Mouse (Mus musculus) neural tube, embryonic 14.5 days (tissue): ENCODE measurements at regions not wholly inside any gene's neighbourhood (a gene's known extent, or its start where the extent isn't known, plus 50 kb on each side); places are given as distances from the start of the nearest gene placed in this dataset.

Source experiments
- ATAC-seq: fragments of 200-750 bp; cut with Nextera tagmentation; 2 replicates; pipeline ENCODE4 v1.8.0; 2017; ENCODE audit warnings: low read depth, mild to moderate bottlenecking, moderate TSS enrichment, moderate library complexity
- H3K27ac ChIP-seq: fragments of 300-500 bp; sonication (generic); 2 replicates; pipeline ENCODE4 v1.5.1; 2014; ENCODE audit warnings: low read depth, mild to moderate bottlenecking, control low read depth, low read length, moderate library complexity, mixed read lengths
- H3K27me3 ChIP-seq: fragments of 300-500 bp; sonication (generic); 2 replicates; pipeline ENCODE4 v1.6.1; 2014; ENCODE audit warnings: low read length; ENCODE audit not compliant: control insufficient read depth, insufficient read depth
- H3K36me3 ChIP-seq: fragments of 300-500 bp; sonication (generic); 2 replicates; pipeline ENCODE4 v1.6.1; 2014; ENCODE audit warnings: low read length, mixed read lengths; ENCODE audit not compliant: control insufficient read depth, insufficient read depth
- H3K4me1 ChIP-seq: fragments of 300-500 bp; sonication (generic); 2 replicates; pipeline ENCODE4 v1.6.1; 2014; ENCODE audit warnings: low read length; ENCODE audit not compliant: control insufficient read depth, insufficient read depth
- H3K4me2 ChIP-seq: fragments of 300-500 bp; sonication (generic); 2 replicates; pipeline ENCODE4 v1.6.1; 2014; ENCODE audit warnings: mild to moderate bottlenecking, low read depth, low read length, control low read depth
- H3K4me3 ChIP-seq: fragments of 300-500 bp; sonication (generic); 2 replicates; pipeline ENCODE4 v1.5.1; 2014; ENCODE audit warnings: low read depth, low read length, control low read depth, mixed read lengths
- H3K9ac ChIP-seq: fragments of 300-500 bp; sonication (generic); replicated peaks from 2 replicates; pipeline ENCODE4 v1.6.1; 2014; ENCODE audit warnings: low read depth, mild to moderate bottlenecking, control low read depth, low read length, mixed read lengths
- H3K9me3 ChIP-seq: fragments of 300-500 bp; sonication (generic); 2 replicates; pipeline ENCODE4 v1.6.1; 2016; ENCODE audit warnings: low read length; ENCODE audit not compliant: control insufficient read depth
- WGBS: fragments of 180-500 bp; shearing (Covaris S2); extraction: QIAGEN DNeasy Blood & Tissue Kit; methylation state at CpG from one replicate; pipeline ENCODE4 v1.1.7; 2014; 5-methylcytosine and 5-hydroxymethylcytosine counted together

GRCm38 (mm10) chr13:102251709-102252108, 441.6 kb upstream of the Cd180 start:
- H3K4me2 ChIP-seq: no peak overlapping the region
- H3K27ac ChIP-seq: no peak overlapping the region
- H3K9ac ChIP-seq: no peak overlapping the region
- H3K9me3 ChIP-seq: no peaks in the 10 kb centered on the region
- no peak overlapping the region for H3K4me3 ChIP-seq
- no peaks in the 10 kb centered on the region for H3K36me3 ChIP-seq
- WGBS: 93% methylated on average over 5 of the region's 5 CpGs
- H3K27me3 ChIP-seq: no peaks in the 10 kb centered on the region
- H3K4me1 ChIP-seq: no peaks in the 10 kb centered on the region
- ATAC-seq: no peak

- no peak for ATAC-seq
- 83% methylated on average over 7 of the region's 7 CpGs for WGBS
Measured at GRCm38 (mm10) chr13:102255401-102256371, 437.7 kb upstream of the Cd180 start.

GRCm38 (mm10) chr13:102258207-102258606, 435.2 kb upstream of the Cd180 start:
- Histone ChIP-seq H3K27ac (no peak overlapping the region), H3K4me3 (no peak overlapping the region), H3K4me1 (no peaks in the 10 kb centered on the region), H3K27me3 (no peaks in the 10 kb centered on the region), H3K9me3 (no peaks in the 10 kb centered on the region), H3K36me3 (no peaks in the 10 kb centered on the region), H3K4me2 (no peak overlapping the region), H3K9ac (no peak overlapping the region)
- no peak for ATAC-seq
- WGBS: 86% methylated on average over 8 of the region's 8 CpGs

More at GRCm38 (mm10) chr13:102255401-102256371, 437.7 kb upstream of the Cd180 start:
- H3K4me1 ChIP-seq: no peaks in the 10 kb centered on the region
- H3K9ac ChIP-seq: no peak overlapping the region
- no peak overlapping the region for H3K27ac ChIP-seq
- H3K9me3 ChIP-seq: no peaks in the 10 kb centered on the region
- H3K27me3 ChIP-seq: no peaks in the 10 kb centered on the region
- H3K36me3 ChIP-seq: no peaks in the 10 kb centered on the region
- H3K4me2 ChIP-seq: no peak overlapping the region
- H3K4me3 ChIP-seq: no peak overlapping the region

DNA sequence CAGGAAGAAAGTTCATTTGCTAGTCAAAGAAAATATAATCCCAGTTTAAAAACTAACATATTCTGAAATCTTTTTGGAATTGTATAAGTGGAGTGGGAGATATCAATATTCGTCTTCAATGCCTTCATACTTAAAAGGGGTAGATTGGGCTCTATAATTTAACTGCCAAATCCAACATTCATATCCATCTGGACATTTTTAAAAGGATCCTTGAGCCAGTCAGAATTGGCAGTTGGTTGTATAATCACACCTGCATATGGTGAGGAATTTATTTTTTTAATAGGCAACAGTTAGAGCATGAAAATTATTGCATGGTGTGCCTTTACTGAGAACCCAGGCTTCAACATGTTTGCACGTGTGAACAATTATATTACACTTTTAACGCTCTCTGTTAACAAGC, 419.5 kb upstream of the Cd180 start:
- Histone ChIP-seq H3K27ac (no peak overlapping the region), H3K9ac (no peak overlapping the region), H3K4me1 (no peaks in the 10 kb centered on the region), H3K4me2 (no peak overlapping the region), H3K9me3 (no peaks in the 10 kb centered on the region), H3K27me3 (no peaks in the 10 kb centered on the region), H3K4me3 (no peak overlapping the region), H3K36me3 (no peaks in the 10 kb centered on the region)
- 82% methylated on average over 3 of the region's 3 CpGs for WGBS
- ATAC-seq: no peak

DNA sequence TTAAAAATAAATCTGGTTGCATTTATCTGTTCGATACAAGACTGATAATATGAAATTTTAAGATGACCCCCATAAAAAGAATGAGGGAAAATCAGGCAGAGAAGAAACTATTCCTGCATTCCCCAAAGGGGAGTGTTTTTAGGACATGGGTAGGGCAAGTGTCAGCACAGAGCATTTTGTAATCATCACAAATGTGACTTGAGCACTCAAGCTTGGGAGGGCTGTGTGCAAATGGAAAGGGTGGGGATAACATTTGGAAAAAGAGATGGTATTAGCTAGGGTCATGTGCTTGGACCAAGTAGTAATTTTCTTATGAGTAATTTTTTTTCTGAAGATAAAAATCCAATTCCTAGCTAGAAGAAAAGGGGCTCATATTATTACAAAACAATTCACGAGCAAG, 418.1 kb upstream of the Cd180 start:
- ATAC-seq: no peak
- Histone ChIP-seq H3K4me1 (no peaks in the 10 kb centered on the region), H3K4me3 (no peak overlapping the region), H3K9me3 (no peaks in the 10 kb centered on the region), H3K27ac (no peak overlapping the region), H3K9ac (no peak overlapping the region), H3K27me3 (no peaks in the 10 kb centered on the region), H3K36me3 (no peaks in the 10 kb centered on the region), H3K4me2 (no peak overlapping the region)
- 92% methylated on average over 2 of the region's 2 CpGs for WGBS

- Histone ChIP-seq H3K9me3 (no peaks in the 10 kb centered on the region), H3K4me2 (no peak overlapping the region), H3K27ac (no peak overlapping the region), H3K4me1 (no peaks in the 10 kb centered on the region), H3K4me3 (no peak overlapping the region), H3K36me3 (no peaks in the 10 kb centered on the region), H3K9ac (no peak overlapping the region), H3K27me3 (no peaks in the 10 kb centered on the region)
- ATAC-seq: no peak
Measured at GRCm38 (mm10) chr13:102276885-102277284, 416.5 kb upstream of the Cd180 start.

GRCm38 (mm10) chr13:102280198-102280597, 413.2 kb upstream of the Cd180 start:
- Histone ChIP-seq H3K4me2 (no peak overlapping the region), H3K9ac (no peak overlapping the region), H3K4me3 (no peak overlapping the region), H3K27ac (no peak overlapping the region), H3K27me3 (no peaks in the 10 kb centered on the region), H3K4me1 (no peaks in the 10 kb centered on the region), H3K36me3 (no peaks in the 10 kb centered on the region), H3K9me3 (no peaks in the 10 kb centered on the region)
- WGBS: 95% methylated on average over 3 of the region's 3 CpGs
- ATAC-seq: no peak

GRCm38 (mm10) chr13:102294451-102294850, 398.9 kb upstream of the Cd180 start:
- Histone ChIP-seq H3K27me3 (no peaks in the 10 kb centered on the region), H3K4me2 (no peak overlapping the region), H3K27ac (no peak overlapping the region), H3K9ac (no peak overlapping the region), H3K4me3 (no peak overlapping the region), H3K36me3 (no peaks in the 10 kb centered on the region), H3K9me3 (no peaks in the 10 kb centered on the region), H3K4me1 (no peaks in the 10 kb centered on the region)
- ATAC-seq: no peak
- WGBS: 57% methylated on average over 2 of the region's 2 CpGs

DNA sequence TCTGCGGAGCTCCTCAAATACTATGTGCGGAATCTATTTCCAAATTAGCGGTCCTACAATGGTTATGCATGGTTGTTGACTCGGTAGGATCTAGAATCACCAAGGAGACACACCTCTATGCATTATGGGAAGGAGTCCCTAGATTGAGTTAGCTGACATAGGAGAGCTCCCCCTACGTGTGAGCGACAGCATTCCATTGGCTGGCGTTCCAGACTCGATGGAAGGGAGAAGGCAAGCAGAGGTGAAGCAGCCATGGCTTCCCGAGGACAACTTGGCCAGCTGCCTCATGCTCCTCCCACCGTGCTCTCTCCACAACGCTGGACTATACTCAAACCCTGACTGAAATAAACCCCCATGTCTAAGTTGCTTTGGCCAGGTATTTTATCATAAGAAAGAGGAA, 398.3 kb upstream of the Cd180 start:
- no peak for ATAC-seq
- no peaks in the 10 kb centered on the region for H3K4me1 ChIP-seq
- H3K27ac ChIP-seq: no peak overlapping the region
- H3K4me3 ChIP-seq: no peak overlapping the region
- no peaks in the 10 kb centered on the region for H3K9me3 ChIP-seq
- no peaks in the 10 kb centered on the region for H3K36me3 ChIP-seq
- whole genome bisulfite sequencing: 89% methylated on average over 11 of the region's 11 CpGs
- no peak overlapping the region for H3K4me2 ChIP-seq
- H3K9ac ChIP-seq: no peak overlapping the region
- no peaks in the 10 kb centered on the region for H3K27me3 ChIP-seq
